ENCODE assay signal across 23 mouse cellular contexts in the genomic region with DNA sequence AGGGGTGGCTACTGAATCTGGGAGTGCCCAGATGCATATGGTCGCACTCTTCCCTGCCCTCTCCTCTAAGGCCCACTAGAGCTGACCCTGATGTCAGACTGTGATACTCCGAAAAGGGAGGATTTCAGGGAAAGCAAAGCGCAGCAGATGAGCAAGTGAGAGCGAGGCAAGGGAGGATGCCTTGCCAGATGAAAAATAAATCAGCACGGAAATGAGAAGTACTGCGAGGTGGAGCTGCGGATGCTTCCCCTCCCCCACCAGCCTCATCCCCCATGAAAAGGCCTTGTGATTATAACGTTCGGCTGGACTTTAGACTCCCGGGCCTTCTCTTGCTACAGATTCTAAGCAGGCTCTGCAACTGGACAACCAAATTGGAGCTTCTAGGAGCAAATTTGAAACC.
"Had no signal": no experiment of that assay in that cellular context is flagged by ENCODE, and none has a peak within 500 bp of the region (broad histone marks: within the 10 kb centered on the region; RNA-seq: fewer than 3 reads in every experiment).

No protein-coding gene starts in this region.

- H3K4me3 ChIP-seq: layer of hippocampus, adult 2 months; left cerebral cortex, adult 2 months; limb, embryonic 13.5 days; liver, embryonic 12.5 days; liver, embryonic 15.5 days; lung, embryonic 15.5 days; midbrain, embryonic 13.5 days; myocyte; neural tube, embryonic 13.5 days had no signal

- H3K9me3 ChIP-seq: limb, embryonic 13.5 days; liver, embryonic 12.5 days; liver, embryonic 15.5 days; lung, embryonic 15.5 days; midbrain, embryonic 13.5 days; neural tube, embryonic 13.5 days had no signal

- ATAC-seq: inflammation-experienced regulatory T-cells, adult 6 months; liver, embryonic 12.5 days; midbrain, embryonic 13.5 days; midbrain, embryonic 16.5 days had no signal

- H3K9ac ChIP-seq: limb, embryonic 13.5 days; liver, embryonic 12.5 days; liver, embryonic 15.5 days; lung, embryonic 15.5 days; midbrain, embryonic 13.5 days; neural tube, embryonic 13.5 days had no signal

- H3K4me2 ChIP-seq: liver, embryonic 12.5 days; liver, embryonic 15.5 days; lung, embryonic 15.5 days; midbrain, embryonic 13.5 days; neural tube, embryonic 13.5 days had no signal

- DNase-seq: kidney, adult 11 months; kidney, adult 9 months; kidney, postnatal 14 days; layer of hippocampus, adult 9-11 months; liver; lung, adult 18-20 months; lung, postnatal 10 days; lung, postnatal 4 days; retina, postnatal 1 day; thymus, adult 18-20 months; thymus, postnatal 36 days had no signal

- H3K27ac ChIP-seq: layer of hippocampus, adult 2 months; left cerebral cortex, adult 2 months; liver, embryonic 12.5 days; liver, embryonic 15.5 days; lung, embryonic 15.5 days; midbrain, embryonic 13.5 days; neural tube, embryonic 13.5 days; stomach, postnatal 0 days had no signal

- H3K36me3 ChIP-seq: limb, embryonic 13.5 days; liver, embryonic 12.5 days; liver, embryonic 15.5 days; lung, embryonic 15.5 days; midbrain, embryonic 13.5 days; neural tube, embryonic 13.5 days had no signal
